Mouse (Mus musculus) liver, embryonic 13.5 days (tissue): ENCODE data around the gene Fscn2. TPM values are rescaled to one million over a fixed set of nuclear protein-coding genes. Genes with fewer than 3 reads are reported as not detected.

Experiments used
- ATAC-seq: fragments of 200-750 bp; cut with Nextera tagmentation; 2 replicates; pipeline ENCODE4 v1.8.0; 2017; ENCODE audit warnings: low read depth, mild to moderate bottlenecking, moderate number of reproducible peaks, moderate library complexity
- DNase-seq: peaks from one replicate; pipeline ENCODE4 v3.0.0; 2022
- H3K27ac ChIP-seq: fragments of 300-500 bp; sonication (generic); 2 replicates; pipeline ENCODE4 v1.5.1; 2015; ENCODE audit warnings: moderate library complexity, mild to moderate bottlenecking, inconsistent platforms
- H3K27me3 ChIP-seq: fragments of 300-500 bp; sonication (generic); 2 replicates; pipeline ENCODE4 v1.6.1; 2015; ENCODE audit warnings: mild to moderate bottlenecking, inconsistent platforms
- H3K36me3 ChIP-seq: fragments of 300-500 bp; sonication (generic); 2 replicates; pipeline ENCODE4 v1.6.1; 2015; ENCODE audit warnings: mild to moderate bottlenecking, inconsistent platforms
- H3K4me1 ChIP-seq: fragments of 300-500 bp; sonication (generic); replicated peaks from 2 replicates; pipeline ENCODE4 v1.6.1; 2015; ENCODE audit warnings: inconsistent platforms
- H3K4me2 ChIP-seq: fragments of 300-500 bp; sonication (generic); 2 replicates; pipeline ENCODE4 v1.6.1; 2015; ENCODE audit warnings: inconsistent platforms, mild to moderate bottlenecking, moderate library complexity
- H3K4me3 ChIP-seq: fragments of 300-500 bp; sonication (generic); replicated peaks from 2 replicates; pipeline ENCODE4 v1.5.1; 2015; ENCODE audit warnings: mild to moderate bottlenecking, inconsistent platforms
- H3K9ac ChIP-seq: fragments of 300-500 bp; sonication (generic); 2 replicates; pipeline ENCODE4 v1.6.1; 2015; ENCODE audit warnings: mild to moderate bottlenecking, inconsistent platforms
- H3K9me3 ChIP-seq: fragments of 300-500 bp; sonication (generic); replicated peaks from 2 replicates; pipeline ENCODE4 v1.6.1; 2016; ENCODE audit warnings: inconsistent platforms
- WGBS: fragments of 180-500 bp; shearing (Covaris S2); methylation state at CpG from one replicate; pipeline ENCODE4 v1.1.7; 2015; ENCODE audit not compliant: insufficient replicate concordance; 5-methylcytosine and 5-hydroxymethylcytosine counted together
- polyA plus RNA-seq: library from polyadenylated mRNA; unstranded; fragments of >200 nt; fragmentation: Nextera tagmentation; extraction: Ambion mirVana; gene quantifications from 2 replicates; pipeline ENCODE4 v1.2.1, GENCODE M21; 2015

The Fscn2 gene
- polyA plus RNA-seq, 1 experiment from 2014 or later, result not detected

GRCm38 (mm10) chr11:120366443-120367027 is 5.2 kb downstream of the Fscn2 start:
- H3K9ac ChIP-seq, result no peak overlapping the region
- peaks cover 8% of the 10 kb centered on the region; the same call in 1 of the 2 replicates for H3K27me3 ChIP-seq
- H3K9me3 ChIP-seq, result no peaks in the 10 kb centered on the region
- no peak for DNase-seq
- H3K27ac ChIP-seq, result no peak overlapping the region
- no peaks in the 10 kb centered on the region for H3K4me1 ChIP-seq
- no peak overlapping the region for H3K4me2 ChIP-seq
- H3K36me3 ChIP-seq, result no peaks in the 10 kb centered on the region
- H3K4me3 ChIP-seq, result no peak overlapping the region
- 31% methylated on average over 7 of the region's 7 CpGs for WGBS
- no peak for ATAC-seq

GRCm38 (mm10) chr11:120369656-120370055 is 8.3 kb downstream of the Fscn2 start:
- H3K4me2 ChIP-seq, result no peak overlapping the region
- H3K27ac ChIP-seq, result no peak overlapping the region
- ATAC-seq, result peak; percentile 49
- 41% methylated on average over 8 of the region's 8 CpGs for whole genome bisulfite sequencing
- no peak overlapping the region for H3K9ac ChIP-seq
- peaks cover 23% of the 10 kb centered on the region for H3K36me3 ChIP-seq
- no peaks in the 10 kb centered on the region for H3K4me1 ChIP-seq
- no peak overlapping the region for H3K4me3 ChIP-seq
- H3K9me3 ChIP-seq, result no peaks in the 10 kb centered on the region
- H3K27me3 ChIP-seq, result no peaks in the 10 kb centered on the region
- DNase-seq, result no peak

DNA sequence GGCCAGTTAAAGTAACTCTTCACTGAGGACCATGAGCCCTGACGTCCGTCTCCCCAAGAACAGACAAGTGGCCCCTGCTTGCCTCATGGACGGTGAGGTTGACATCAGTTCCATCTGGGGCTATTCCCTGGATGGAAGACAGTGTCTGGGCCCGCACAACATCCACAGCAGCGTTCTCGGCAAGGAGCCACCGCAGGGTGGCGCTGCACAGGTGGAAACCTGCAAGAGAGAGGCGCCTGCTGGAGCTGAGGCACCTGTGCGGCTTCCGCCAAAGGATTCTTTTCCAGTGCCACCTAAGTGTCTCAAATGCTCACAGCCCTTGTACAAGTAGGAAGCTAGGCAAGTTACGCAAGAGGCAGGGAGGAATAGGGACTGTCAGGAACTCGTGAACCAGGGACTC is 11.7 kb downstream of the Fscn2 start:
- H3K27me3 ChIP-seq, result no peaks in the 10 kb centered on the region
- H3K9me3 ChIP-seq, result no peaks in the 10 kb centered on the region
- H3K27ac ChIP-seq, result no peak overlapping the region
- 78% methylated on average over 13 of the region's 13 CpGs for WGBS
- DNase-seq (no peak), ATAC-seq (no peak)
- peaks cover 47% of the 10 kb centered on the region for H3K36me3 ChIP-seq
- no peak overlapping the region for H3K4me2 ChIP-seq
- H3K4me1 ChIP-seq, result peaks cover 14% of the 10 kb centered on the region
- no peak overlapping the region for H3K4me3 ChIP-seq
- no peak overlapping the region for H3K9ac ChIP-seq

DNA sequence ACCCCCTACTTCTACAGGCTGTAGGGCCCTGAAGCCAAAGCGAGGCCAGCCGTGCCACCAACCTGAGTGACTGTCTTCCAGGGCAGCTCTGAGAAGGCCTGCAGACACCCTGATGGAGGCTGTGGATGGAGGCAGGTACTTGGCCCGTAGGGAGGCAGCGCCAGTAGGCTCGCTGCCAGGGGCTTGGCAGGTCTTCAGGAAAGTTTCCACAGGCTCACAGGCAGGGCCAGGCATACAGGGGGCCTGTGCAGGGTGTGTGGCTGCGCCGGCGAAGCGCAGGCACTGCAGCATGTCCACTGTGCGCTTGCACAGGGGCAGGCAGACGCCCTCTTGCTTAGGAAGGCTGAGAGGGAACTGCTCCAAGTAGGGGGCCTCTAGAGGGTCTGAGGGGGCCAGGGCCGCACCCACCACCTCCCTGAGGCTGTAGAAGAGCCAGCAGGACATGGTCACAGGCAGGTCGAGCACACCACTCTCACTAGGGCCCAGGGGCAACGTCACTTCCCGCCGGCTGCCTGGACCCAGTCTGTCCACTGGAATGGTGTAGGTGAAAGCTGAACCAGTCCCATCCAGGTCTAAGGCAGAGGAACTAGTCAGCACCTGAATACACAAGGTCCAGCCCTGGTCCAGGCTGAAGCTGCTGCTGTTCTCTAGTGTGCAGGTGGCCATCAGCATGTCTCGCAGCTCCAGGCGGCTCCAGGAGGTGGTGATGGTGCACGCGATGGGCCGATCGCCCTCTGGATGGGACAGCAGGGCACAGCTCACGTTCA is 12.7 kb downstream of the Fscn2 start:
- Histone ChIP-seq H3K27me3 (no peaks in the 10 kb centered on the region), H3K36me3 (peaks cover 47% of the 10 kb centered on the region), H3K4me1 (peaks cover 20% of the 10 kb centered on the region), H3K4me3 (no peak overlapping the region), H3K9me3 (no peaks in the 10 kb centered on the region), H3K4me2 (no peak overlapping the region), H3K27ac (no peak overlapping the region), H3K9ac (no peak overlapping the region)
- 86% methylated on average over 23 of the region's 23 CpGs for WGBS
- DNase-seq, result no peak
- no peak for ATAC-seq

DNA sequence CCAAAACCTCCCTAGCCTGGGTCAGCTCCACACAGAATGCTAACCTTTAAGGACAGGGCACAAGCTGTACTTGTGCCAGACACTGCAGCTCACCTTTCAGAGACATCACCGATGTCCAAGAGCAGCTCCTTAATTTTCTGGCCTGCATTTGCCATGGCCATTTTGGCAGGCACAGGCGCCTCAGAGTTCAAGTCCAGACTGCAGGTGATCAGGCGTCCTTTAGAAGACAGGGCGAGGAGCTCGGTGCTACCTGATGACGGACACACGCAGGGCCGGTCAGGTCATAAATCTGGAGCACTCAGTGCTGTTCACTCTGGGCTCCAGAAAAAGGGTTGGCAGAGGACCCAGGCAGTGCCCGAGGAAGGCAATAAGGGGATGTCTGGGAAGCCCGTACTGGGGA is 14.0 kb downstream of the Fscn2 start:
- Histone ChIP-seq H3K4me3 (no peak overlapping the region), H3K9ac (no peak overlapping the region), H3K4me1 (peaks cover 26% of the 10 kb centered on the region), H3K9me3 (no peaks in the 10 kb centered on the region), H3K27me3 (no peaks in the 10 kb centered on the region), H3K36me3 (peaks cover 53% of the 10 kb centered on the region), H3K27ac (no peak overlapping the region), H3K4me2 (no peak overlapping the region)
- ATAC-seq (no peak), DNase-seq (no peak)
- 86% methylated on average over 10 of the region's 10 CpGs for WGBS

DNA sequence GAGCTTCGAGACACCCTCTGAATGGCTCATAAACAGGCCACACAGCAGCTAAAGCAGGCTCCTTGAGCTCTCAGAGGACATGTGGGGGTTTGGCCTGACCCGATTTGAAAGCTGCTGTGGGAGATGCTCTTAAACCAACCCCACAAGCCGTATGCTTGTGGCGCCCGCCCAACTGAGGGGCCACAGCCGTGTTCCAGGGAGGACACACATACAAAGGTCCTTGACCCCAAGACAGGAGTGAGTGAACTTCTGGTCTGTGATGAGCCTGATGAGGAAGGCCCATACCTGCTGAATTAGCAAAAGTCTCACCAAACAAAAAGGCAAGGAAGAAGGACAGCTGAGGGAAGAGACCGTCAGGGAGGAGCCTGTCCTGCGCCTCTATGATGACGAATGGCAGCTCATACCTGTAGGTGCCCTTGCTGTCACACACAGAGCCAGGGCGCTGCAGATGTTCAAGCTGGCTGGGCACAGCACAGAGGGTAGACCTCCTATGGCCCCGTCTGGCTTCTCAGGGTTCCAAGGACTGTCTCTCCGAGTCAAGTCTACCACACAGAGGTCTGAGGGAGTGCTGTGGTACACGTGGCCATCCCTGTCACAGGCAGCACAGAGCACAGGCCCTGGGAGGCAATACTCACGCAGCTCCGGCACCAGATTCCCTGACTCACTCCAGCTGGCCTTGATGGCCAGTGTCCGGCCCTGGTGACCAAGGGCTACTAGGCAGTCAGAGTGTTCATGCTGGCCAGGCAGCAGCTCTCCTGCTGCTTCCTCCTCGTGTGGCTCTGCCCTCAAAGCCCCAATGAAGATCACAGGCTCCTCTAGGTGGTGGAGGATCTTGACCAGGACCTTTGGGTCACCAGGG is 15.2 kb downstream of the Fscn2 start:
- H3K4me1 ChIP-seq, result peaks cover 26% of the 10 kb centered on the region
- no peak for DNase-seq
- H3K27me3 ChIP-seq, result no peaks in the 10 kb centered on the region
- H3K9me3 ChIP-seq, result no peaks in the 10 kb centered on the region
- H3K36me3 ChIP-seq, result peaks cover 63% of the 10 kb centered on the region
- no peak for ATAC-seq
- 0 out of 2 replicates have a peak overlapping the region, but pooled peaks have one; percentile 22 for H3K9ac ChIP-seq
- WGBS, result 80% methylated on average over 17 of the region's 17 CpGs
- no peak overlapping the region for H3K4me3 ChIP-seq
- no peak overlapping the region for H3K4me2 ChIP-seq
- no peak overlapping the region for H3K27ac ChIP-seq

DNA sequence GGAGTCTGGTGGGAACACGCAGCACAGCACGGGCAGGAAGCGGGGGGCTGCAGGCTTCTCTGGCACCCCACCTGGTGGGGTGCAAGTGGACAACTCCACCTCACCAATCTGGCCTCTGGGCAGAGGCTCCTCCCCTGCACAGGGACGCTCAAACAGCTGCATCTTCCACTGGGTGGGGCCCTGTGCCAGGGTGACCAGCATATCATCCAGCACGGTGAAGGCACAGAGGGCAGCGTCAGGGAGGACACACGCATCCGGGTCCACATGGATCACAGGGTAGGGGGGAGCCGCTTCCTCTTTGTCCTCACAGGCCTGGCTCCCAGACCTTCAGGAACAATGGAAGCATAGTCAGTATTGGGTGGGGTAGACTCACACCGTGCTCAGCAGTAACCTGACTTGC is 16.0 kb downstream of the Fscn2 start:
- 62% methylated on average over 10 of the region's 10 CpGs for WGBS
- Histone ChIP-seq H3K4me2 (peak overlapping the region; percentile 100), H3K4me3 (peak overlapping the region; percentile 76), H3K9me3 (no peaks in the 10 kb centered on the region), H3K9ac (peak overlapping the region; percentile 77), H3K27ac (no peak overlapping the region), H3K27me3 (no peaks in the 10 kb centered on the region), H3K36me3 (peaks cover 70% of the 10 kb centered on the region), H3K4me1 (peaks cover 29% of the 10 kb centered on the region)
- ATAC-seq (no peak), DNase-seq (no peak)

DNA sequence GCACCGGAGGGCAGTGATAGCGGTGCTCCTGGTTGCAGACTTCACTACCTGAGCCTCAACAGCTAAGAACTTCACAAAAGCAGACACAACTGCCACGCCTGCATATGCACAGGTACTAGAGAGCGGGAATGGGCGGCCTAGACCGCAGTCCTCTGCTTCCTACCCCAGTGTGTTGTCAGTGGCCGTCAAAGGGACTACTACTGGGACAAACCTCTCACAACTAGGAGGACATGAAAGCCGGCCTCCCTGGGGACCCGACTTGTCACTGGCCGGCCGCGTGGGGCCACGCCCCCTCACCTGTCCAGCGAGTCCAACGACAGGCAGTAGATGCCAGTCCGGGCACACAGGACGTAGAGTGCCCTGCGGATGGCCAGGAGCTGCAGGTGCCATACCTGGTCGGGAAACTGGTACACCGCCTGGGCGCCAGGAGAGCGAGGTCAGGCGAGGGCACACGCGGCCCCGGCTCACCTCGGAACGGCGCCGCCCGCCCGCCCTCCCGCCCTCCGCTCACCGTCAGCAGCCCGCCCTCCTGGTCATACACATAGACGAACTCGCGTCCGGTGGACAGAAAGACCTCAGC is 16.8 kb downstream of the Fscn2 start:
- peak overlapping the region; percentile 77 for H3K9ac ChIP-seq
- H3K27ac ChIP-seq, result no peak overlapping the region
- peak overlapping the region; percentile 100 for H3K4me2 ChIP-seq
- 3% methylated on average over 40 of the region's 40 CpGs for WGBS
- DNase-seq, result peak; percentile 47
- peak; percentile 62 for ATAC-seq
- no peaks in the 10 kb centered on the region for H3K9me3 ChIP-seq
- peaks cover 70% of the 10 kb centered on the region for H3K36me3 ChIP-seq
- peak overlapping the region; percentile 76 for H3K4me3 ChIP-seq
- peaks cover 30% of the 10 kb centered on the region for H3K4me1 ChIP-seq
- no peaks in the 10 kb centered on the region for H3K27me3 ChIP-seq

DNA sequence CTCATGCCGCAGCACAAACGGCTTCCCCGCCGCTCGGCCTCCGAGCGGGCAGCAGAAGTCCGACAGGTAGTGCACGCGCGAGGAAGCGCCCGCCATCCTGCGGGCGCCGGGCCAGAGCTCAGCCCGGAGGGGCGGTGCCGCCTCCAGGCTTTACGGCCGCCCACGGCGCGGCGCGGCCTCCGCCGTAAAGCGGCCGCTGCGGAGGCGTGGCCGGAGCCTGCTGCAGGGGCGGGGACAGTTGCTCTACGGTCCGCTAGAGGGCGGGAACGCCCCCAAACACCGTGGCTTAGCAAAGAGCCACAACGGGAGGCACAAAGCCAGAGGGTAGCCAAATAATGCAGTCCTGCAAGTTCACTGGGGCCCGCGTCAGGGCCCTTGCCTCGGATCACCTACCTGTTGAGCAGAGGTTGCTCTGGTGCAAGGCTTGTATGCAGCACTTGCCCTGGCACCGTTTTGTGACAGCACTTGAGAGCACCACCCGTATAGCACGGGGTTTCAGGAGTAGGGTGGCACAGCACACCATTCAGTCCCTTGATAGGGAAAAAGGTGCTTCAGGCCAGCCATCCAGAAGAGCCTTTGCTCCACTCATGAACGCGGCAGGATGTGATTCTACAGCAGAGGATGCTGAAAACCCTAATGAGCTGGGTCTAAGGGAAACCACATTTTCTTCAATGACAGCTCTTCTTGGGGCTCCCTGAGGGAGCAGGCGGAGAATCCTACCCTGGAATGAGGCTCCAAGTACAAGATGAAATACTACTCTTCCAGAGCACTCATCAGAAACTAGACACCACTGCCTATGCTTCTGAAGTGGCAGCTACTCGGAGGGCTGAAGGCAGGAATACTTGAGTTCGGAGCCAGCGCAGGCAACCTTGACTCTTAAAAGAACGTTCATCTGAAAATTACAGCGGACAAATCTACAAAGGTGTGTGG is 17.5 kb downstream of the Fscn2 start, which contains the start of gene Faap100:
Faap100 (minus strand) TSS at position 154 of the 930 bp plus-strand sequence.
- 9% methylated on average over 54 of the region's 54 CpGs for WGBS
- Histone ChIP-seq H3K4me2 (peak within 1 kb of the TSS; percentile 100), H3K36me3 (peaks cover 70% of the 10 kb centered on the region)

GRCm38 (mm10) chr11:120380271-120380670 is 18.9 kb downstream of the Fscn2 start:
- Histone ChIP-seq H3K27ac (no peak overlapping the region), H3K4me1 (peaks cover 30% of the 10 kb centered on the region), H3K36me3 (peaks cover 71% of the 10 kb centered on the region), H3K4me3 (no peak overlapping the region), H3K9ac (no peak overlapping the region), H3K4me2 (no peak overlapping the region), H3K9me3 (no peaks in the 10 kb centered on the region), H3K27me3 (no peaks in the 10 kb centered on the region)
- WGBS, result 78% methylated on average over 3 of the region's 3 CpGs
- no peak for ATAC-seq
- DNase-seq, result no peak

More for the DNA sequence above, 17.5 kb downstream of the Fscn2 start, which contains the start of gene Faap100:
- no peaks in the 10 kb centered on the region for H3K9me3 ChIP-seq
- peaks cover 30% of the 10 kb centered on the region for H3K4me1 ChIP-seq
- DNase-seq (peak; percentile 89), ATAC-seq (peak; percentile 89)
- H3K4me3 ChIP-seq, result peak within 1 kb of the TSS; percentile 76
- peak within 1 kb of the TSS; percentile 77 for H3K9ac ChIP-seq
- H3K27ac ChIP-seq, result peak within 1 kb of the TSS; percentile 37; the same call in 1 of the 2 replicates
- H3K27me3 ChIP-seq, result no peaks in the 10 kb centered on the region
